Mouse (Mus musculus): ENCODE measurements around the gene E030018B13Rik. TPM values are rescaled to one million over a fixed set of nuclear protein-coding genes. Genes with fewer than 3 reads are reported as not detected.

Gene E030018B13Rik
- total and polyA plus RNA-seq, 2 experiments from 2014 or later: not detected

DNA sequence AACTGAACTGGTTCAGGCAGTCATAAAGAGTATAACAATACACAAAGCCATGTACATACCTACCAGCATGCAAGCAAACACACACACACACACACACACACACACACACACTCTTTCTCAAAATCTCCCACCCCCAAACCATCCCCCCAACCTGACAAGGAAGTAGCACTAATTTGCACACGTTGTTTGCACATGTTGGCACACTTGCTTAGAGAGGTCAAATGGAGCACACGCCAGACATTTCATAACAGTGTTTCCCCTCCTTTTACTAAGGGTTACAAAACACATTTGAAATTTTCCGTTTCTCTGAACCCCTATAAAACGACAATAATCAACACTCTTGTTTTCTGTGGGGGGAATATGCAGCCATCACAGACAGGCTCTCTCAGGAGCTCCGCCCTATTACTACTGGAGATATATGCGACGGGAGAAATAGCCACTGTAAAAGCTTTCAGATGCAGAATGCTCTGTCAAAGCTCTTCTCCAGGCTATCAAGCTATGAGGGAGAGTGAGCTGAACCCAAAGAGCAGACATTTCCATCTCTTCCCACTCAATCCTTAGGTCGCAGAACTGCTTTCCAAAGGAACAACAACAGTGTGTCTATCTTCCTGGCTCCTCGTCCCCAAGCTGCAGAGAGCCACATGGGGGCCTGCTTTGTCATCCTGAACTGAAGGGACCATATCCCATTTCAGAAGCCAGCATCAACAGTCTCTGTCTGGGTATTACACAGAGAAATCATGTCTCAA is 12.8 kb upstream of the E030018B13Rik start:
- WGBS: 63% methylated on average over 9 of the region's 9 CpGs
- Histone ChIP-seq H3K36me3 (ENCODE audit: insufficient read depth) (no peaks in the 10 kb centered on the region), H3K4me1 (ENCODE audit: insufficient read depth) (peaks cover 7% of the 10 kb centered on the region), H3K4me2 (ENCODE audit: low read depth) (no peak overlapping the region), H3K9ac (no peak overlapping the region), H3K4me3 (ENCODE audit: low read depth, low read length) (no peak overlapping the region), H3K27me3 (ENCODE audit: insufficient read depth, low read length) (no peaks in the 10 kb centered on the region), H3K27ac (ENCODE audit: low read depth, low read length) (no peak overlapping the region), H3K9me3 (ENCODE audit: low read length) (no peaks in the 10 kb centered on the region)
- no peak for TF ChIP-seq CTCF (IDR thresholded peaks at IDR 0.05; ENCODE audit: low read depth)
- ATAC-seq (no peak), DNase-seq (no peak)

DNA sequence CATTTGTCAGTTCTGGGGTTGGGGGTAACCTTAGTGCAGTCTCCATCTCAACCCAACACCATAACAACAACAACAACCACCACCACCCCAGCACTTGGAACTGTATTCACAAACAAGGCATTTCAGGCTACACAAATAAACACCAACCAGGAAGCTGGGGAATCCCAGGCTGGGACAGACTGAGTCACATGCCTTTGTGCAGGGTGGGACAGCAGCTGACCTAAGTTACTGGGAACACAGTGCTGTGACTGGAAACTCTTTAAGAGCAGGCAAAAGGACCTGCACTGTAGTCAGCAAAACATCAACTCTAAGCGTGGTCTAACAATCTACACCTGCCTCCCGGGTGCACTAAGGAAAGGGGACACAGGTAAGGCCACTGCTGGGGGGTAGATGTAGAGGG is 11.5 kb upstream of the E030018B13Rik start:
- Histone ChIP-seq H3K27ac (ENCODE audit: low read depth, low read length) (no peak overlapping the region), H3K27me3 (ENCODE audit: insufficient read depth, low read length) (no peaks in the 10 kb centered on the region), H3K9me3 (ENCODE audit: low read length) (no peaks in the 10 kb centered on the region), H3K4me2 (ENCODE audit: low read depth) (no peak overlapping the region), H3K4me1 (ENCODE audit: insufficient read depth) (peaks cover 7% of the 10 kb centered on the region), H3K4me3 (ENCODE audit: low read depth, low read length) (no peak overlapping the region), H3K9ac (no peak overlapping the region), H3K36me3 (ENCODE audit: insufficient read depth) (no peaks in the 10 kb centered on the region)
- ATAC-seq (no peak), DNase-seq (no peak)
- 89% methylated on average over 2 of the region's 2 CpGs for WGBS
- TF ChIP-seq CTCF (IDR thresholded peaks at IDR 0.05; ENCODE audit: low read depth): no peak

DNA sequence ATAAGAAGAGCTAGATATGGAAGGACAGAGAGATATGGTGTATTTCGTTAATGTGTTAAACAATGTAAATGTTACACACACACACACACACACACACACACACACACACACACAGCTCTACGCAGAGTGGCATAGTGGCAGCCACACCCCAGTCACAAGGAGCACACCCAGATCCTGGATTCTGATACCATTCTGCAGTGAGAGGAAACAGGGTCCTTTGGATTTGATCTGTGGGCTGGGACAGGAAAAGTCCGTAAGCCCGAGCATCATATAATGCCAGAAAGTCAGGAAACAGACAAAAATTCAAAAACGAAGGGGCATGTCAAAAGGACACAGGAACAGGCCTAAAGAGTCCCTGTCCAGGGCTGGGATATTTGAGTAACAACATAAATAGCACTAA is 11.0 kb upstream of the E030018B13Rik start:
- Histone ChIP-seq H3K36me3 (ENCODE audit: insufficient read depth) (no peaks in the 10 kb centered on the region), H3K4me1 (ENCODE audit: insufficient read depth) (peaks cover 7% of the 10 kb centered on the region), H3K4me3 (ENCODE audit: low read depth, low read length) (no peak overlapping the region), H3K4me2 (ENCODE audit: low read depth) (no peak overlapping the region), H3K27ac (ENCODE audit: low read depth, low read length) (no peak overlapping the region), H3K27me3 (ENCODE audit: insufficient read depth, low read length) (no peaks in the 10 kb centered on the region), H3K9ac (no peak overlapping the region), H3K9me3 (ENCODE audit: low read length) (no peaks in the 10 kb centered on the region)
- TF ChIP-seq CTCF (IDR thresholded peaks at IDR 0.05; ENCODE audit: low read depth): no peak
- WGBS: 89% methylated on average over 5 of the region's 5 CpGs
- ATAC-seq (no peak), DNase-seq (no peak)

DNA sequence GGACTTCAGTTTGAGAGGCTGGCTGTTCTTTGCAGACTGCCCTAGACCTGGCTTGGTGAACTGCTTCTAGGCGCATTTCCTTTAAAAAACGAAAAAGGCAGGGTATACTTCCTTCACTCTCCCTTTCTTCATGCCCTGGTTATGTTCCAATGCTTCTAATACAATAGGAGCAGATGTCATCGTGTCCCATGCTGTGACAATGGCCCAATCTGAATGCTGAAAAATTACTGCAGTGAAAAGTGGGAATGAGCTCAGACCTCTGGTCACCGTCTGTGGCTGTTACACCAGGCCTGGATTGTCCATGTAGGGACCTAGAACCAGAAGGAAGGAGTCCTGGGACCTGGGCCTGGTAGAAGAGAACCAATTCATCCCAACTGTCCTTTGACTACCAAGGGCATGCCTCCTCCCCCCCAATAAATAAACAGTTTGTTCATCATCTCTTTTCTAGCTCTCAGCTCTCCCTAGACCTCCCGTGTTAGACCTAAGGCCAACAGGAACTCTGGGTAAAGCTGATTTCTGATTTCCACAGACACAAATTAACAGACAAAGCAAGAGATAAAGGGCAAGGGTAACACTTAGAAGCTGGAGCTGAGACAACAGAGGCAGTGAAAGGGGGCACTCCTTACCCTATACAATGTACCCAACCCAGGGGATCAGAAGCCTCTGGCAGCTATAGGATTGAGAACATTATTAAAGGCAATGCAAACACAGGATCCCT is 8.7 kb upstream of the E030018B13Rik start:
- no peak overlapping the region for H3K9ac ChIP-seq
- WGBS: 72% methylated on average over 5 of the region's 5 CpGs
- no peaks in the 10 kb centered on the region for H3K9me3 ChIP-seq (ENCODE audit: low read length)
- no peak for TF ChIP-seq CTCF (IDR thresholded peaks at IDR 0.05; ENCODE audit: low read depth)
- ATAC-seq (no peak), DNase-seq (no peak)
- no peak overlapping the region for H3K4me2 ChIP-seq (ENCODE audit: low read depth)
- peaks cover 3% of the 10 kb centered on the region; the same call in 1 of the 2 replicates for H3K4me1 ChIP-seq (ENCODE audit: insufficient read depth)
- H3K4me3 ChIP-seq (ENCODE audit: low read depth, low read length): no peak overlapping the region
- peak overlapping the region; percentile 23; the same call in 1 of the 2 replicates for H3K27ac ChIP-seq (ENCODE audit: low read depth, low read length)
- no peaks in the 10 kb centered on the region for H3K36me3 ChIP-seq (ENCODE audit: insufficient read depth)
- no peaks in the 10 kb centered on the region for H3K27me3 ChIP-seq (ENCODE audit: insufficient read depth, low read length)

DNA sequence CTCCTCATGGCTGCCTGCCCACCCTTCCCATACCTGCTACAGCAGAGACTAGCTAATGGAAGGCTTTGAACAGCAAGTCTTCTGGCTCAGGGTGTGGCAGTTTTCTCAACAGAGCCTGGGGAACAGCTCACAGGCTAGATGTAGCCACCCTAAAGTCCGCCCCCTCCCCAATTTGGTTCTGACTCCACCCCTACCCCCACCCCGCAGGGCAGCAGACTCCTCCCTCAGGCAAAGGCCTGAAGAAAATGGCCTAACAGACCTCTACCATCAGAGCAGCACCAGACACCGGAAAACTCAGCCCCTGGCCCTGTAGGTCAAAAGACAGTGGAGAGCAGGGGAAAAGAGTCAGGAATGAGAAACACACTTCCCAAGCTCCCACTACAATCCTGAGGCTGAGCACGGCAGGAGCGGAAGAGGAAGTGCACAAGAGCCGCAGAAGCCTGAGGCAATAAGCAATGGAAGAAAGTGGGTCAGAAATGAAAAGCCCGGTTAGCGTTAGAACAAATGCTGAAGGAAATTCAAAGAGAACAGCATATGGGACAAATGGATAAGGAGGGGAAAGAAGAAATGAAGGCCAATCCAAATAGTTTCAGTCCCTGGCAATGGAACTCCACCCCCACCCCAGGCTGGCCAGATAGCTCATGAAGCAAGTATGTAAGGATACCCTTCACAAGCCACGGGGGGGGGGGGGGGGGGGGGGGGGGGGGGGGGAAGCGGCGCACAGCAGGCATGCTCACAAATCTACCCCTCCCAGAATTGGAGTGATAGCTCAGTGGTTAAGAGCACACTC is 8.0 kb upstream of the E030018B13Rik start:
- no peak overlapping the region for H3K9ac ChIP-seq
- H3K36me3 ChIP-seq (ENCODE audit: insufficient read depth): no peaks in the 10 kb centered on the region
- peak overlapping the region; percentile 23; the same call in 1 of the 2 replicates for H3K27ac ChIP-seq (ENCODE audit: low read depth, low read length)
- H3K4me2 ChIP-seq (ENCODE audit: low read depth): no peak overlapping the region
- 46% methylated on average over 10 of the region's 11 CpGs for WGBS
- H3K4me3 ChIP-seq (ENCODE audit: low read depth, low read length): no peak overlapping the region
- ATAC-seq: no peak
- H3K27me3 ChIP-seq (ENCODE audit: insufficient read depth, low read length): no peaks in the 10 kb centered on the region
- H3K9me3 ChIP-seq (ENCODE audit: low read length): no peaks in the 10 kb centered on the region
- peaks cover 3% of the 10 kb centered on the region; the same call in 1 of the 2 replicates for H3K4me1 ChIP-seq (ENCODE audit: insufficient read depth)
- no peak for TF ChIP-seq CTCF (IDR thresholded peaks at IDR 0.05; ENCODE audit: low read depth)
- DNase-seq: no peak

DNA sequence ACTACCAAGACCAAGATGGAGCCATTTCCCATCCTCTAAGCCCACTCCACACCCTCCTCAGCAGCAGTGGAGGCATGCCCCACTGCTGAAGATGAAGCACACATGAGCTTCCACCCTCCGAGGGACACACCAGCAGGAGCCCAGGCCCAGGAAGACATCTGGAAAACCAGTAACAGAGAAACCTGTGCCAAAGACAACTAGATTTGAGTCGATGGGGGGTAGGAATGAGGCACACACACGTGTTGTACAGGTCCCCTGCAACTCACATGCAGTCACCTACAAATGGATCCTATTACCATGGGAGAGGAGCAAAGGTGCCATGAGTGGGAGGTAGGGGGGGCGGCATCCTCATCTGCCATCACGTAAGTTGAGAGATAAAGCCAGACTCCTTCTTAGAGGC is 6.4 kb upstream of the E030018B13Rik start:
- ATAC-seq (no peak), DNase-seq (no peak)
- peaks cover 3% of the 10 kb centered on the region; the same call in 1 of the 2 replicates for H3K36me3 ChIP-seq (ENCODE audit: insufficient read depth)
- H3K27me3 ChIP-seq (ENCODE audit: insufficient read depth, low read length): no peaks in the 10 kb centered on the region
- H3K4me1 ChIP-seq (ENCODE audit: insufficient read depth): peaks cover 3% of the 10 kb centered on the region; the same call in 1 of the 2 replicates
- no peak overlapping the region for H3K9ac ChIP-seq
- H3K4me3 ChIP-seq (ENCODE audit: low read depth, low read length): no peak overlapping the region
- no peak for TF ChIP-seq CTCF (IDR thresholded peaks at IDR 0.05; ENCODE audit: low read depth)
- 68% methylated on average over 5 of the region's 5 CpGs for WGBS
- no peak overlapping the region for H3K27ac ChIP-seq (ENCODE audit: low read depth, low read length)
- no peak overlapping the region for H3K4me2 ChIP-seq (ENCODE audit: low read depth)
- no peaks in the 10 kb centered on the region for H3K9me3 ChIP-seq (ENCODE audit: low read length)
